Mouse (Mus musculus) ovary, adult 18-20 months (tissue): ENCODE measurements at regions not wholly inside any gene's neighbourhood (a gene's known extent, or its start where the extent isn't known, plus 50 kb on each side); places are given as distances from the start of the nearest gene placed in this dataset.

Source experiments
- DNase-seq: peaks from one replicate; pipeline ENCODE4 v3.0.0; 2022; ENCODE audit warnings: low spot score, mixed read lengths

- no peak for DNase-seq
Measured at GRCm38 (mm10) chr3:120217710-120218109, 433.4 kb upstream of the Ptbp2 start.

GRCm38 (mm10) chr3:120214616-120215250 is 430.5 kb upstream of the Ptbp2 start:
- no peak for DNase-seq

GRCm38 (mm10) chr3:120199403-120199802 is 415.1 kb upstream of the Ptbp2 start:
- DNase-seq, result no peak

GRCm38 (mm10) chr3:120194501-120194900 is 410.2 kb upstream of the Ptbp2 start:
- no peak for DNase-seq

- DNase-seq, result peak; percentile 6
Measured at GRCm38 (mm10) chr3:120192439-120193326, 408.4 kb upstream of the Ptbp2 start.

GRCm38 (mm10) chr3:120189606-120190005 is 405.3 kb upstream of the Ptbp2 start:
- no peak for DNase-seq

GRCm38 (mm10) chr3:120180931-120181610 is 396.8 kb upstream of the Ptbp2 start:
- DNase-seq, result no peak

GRCm38 (mm10) chr3:120175632-120176031 is 391.4 kb upstream of the Ptbp2 start:
- no peak for DNase-seq
